Comparison of ENCODE assay signal across 22 mouse cellular contexts in genomic region chr19:53188724-53189220, GRCm38 (mm10). TPM values are rescaled to one million over a fixed set of nuclear protein-coding genes. Genes with fewer than 3 reads are reported as not detected.
DNase-seq lines count a peak whose midpoint lies in the region; ATAC-seq lines count a peak whose summit lies in the region.
"Had no signal": no experiment of that assay in that cellular context is flagged by ENCODE, and none has a peak within 500 bp of the region (broad histone marks: within the 10 kb centered on the region; RNA-seq: fewer than 3 reads in every experiment).

No protein-coding gene starts in this region.

- H3K9me3 ChIP-seq in heart, embryonic 10.5 days, result no peaks in the 10 kb centered on the region
- no peaks in the 10 kb centered on the region for H3K9me3 ChIP-seq in megakaryocyte, embryonic 14.5 days
- H3K9me3 ChIP-seq in liver, embryonic 12.5 days (replicated peaks), result no peaks in the 10 kb centered on the region
- H3K9me3 ChIP-seq in hindbrain, embryonic 13.5 days, result no peaks in the 10 kb centered on the region
- H3K9me3 ChIP-seq: embryonic facial prominence, embryonic 12.5 days; forebrain, embryonic 13.5 days; hindbrain, embryonic 15.5 days; limb, embryonic 10.5 days; midbrain, embryonic 10.5 days had no signal

- H3K27me3 ChIP-seq in heart, embryonic 10.5 days (ENCODE audit: insufficient read depth, poor library complexity, severe bottlenecking), result no peaks in the 10 kb centered on the region
- H3K27me3 ChIP-seq in megakaryocyte, embryonic 14.5 days (replicated peaks), result no peaks in the 10 kb centered on the region
- H3K27me3 ChIP-seq in liver, embryonic 12.5 days (replicated peaks), result peaks cover 6% of the 10 kb centered on the region; the same call in 1 of the 2 replicates
- H3K27me3 ChIP-seq in hindbrain, embryonic 13.5 days, result no peaks in the 10 kb centered on the region
- H3K27me3 ChIP-seq: embryonic facial prominence, embryonic 12.5 days; forebrain, embryonic 13.5 days; hindbrain, embryonic 15.5 days had no signal

- peaks cover 87% of the 10 kb centered on the region for H3K4me1 ChIP-seq in heart, embryonic 10.5 days
- peaks cover 91% of the 10 kb centered on the region for H3K4me1 ChIP-seq in megakaryocyte, embryonic 14.5 days
- peaks cover 94% of the 10 kb centered on the region for H3K4me1 ChIP-seq in liver, embryonic 12.5 days
- H3K4me1 ChIP-seq in hindbrain, embryonic 13.5 days (replicated peaks), result 0 out of 2 replicates have a peak, but pooled peaks cover 4% of the 10 kb centered on the region
- H3K4me1 ChIP-seq: hindbrain, embryonic 15.5 days had no signal

- 48% methylated on average over 5 of the region's 5 CpGs for WGBS in heart, embryonic 10.5 days
- WGBS in liver, embryonic 12.5 days (ENCODE audit: insufficient replicate concordance), result 64% methylated on average over 5 of the region's 5 CpGs
- WGBS in hindbrain, embryonic 13.5 days, result 88% methylated on average over 5 of the region's 5 CpGs

- no peak for DNase-seq in heart, embryonic 10.5 days (ENCODE audit: low spot score)
- no peak for DNase-seq in heart, postnatal 4 days
- DNase-seq in c-Kit-positive CD71-positive TER-119-positive erythroid progenitor cells, embryonic 14.5 days (ENCODE audit: low spot score), result no peak
- DNase-seq: adrenal gland, postnatal 10 days; cerebellum, adult 11 months; cerebellum, postnatal 10 days; gastrocnemius, postnatal 25 days; kidney, postnatal 36 days; lung, adult 18-20 months; retina, postnatal 1 day had no signal

- no peak overlapping the region for H3K4me3 ChIP-seq in heart, embryonic 10.5 days
- peak overlapping the region; percentile 33 for H3K4me3 ChIP-seq in megakaryocyte, embryonic 14.5 days (replicated peaks)
- H3K4me3 ChIP-seq in liver, embryonic 12.5 days, result no peak overlapping the region
- H3K4me3 ChIP-seq in hindbrain, embryonic 13.5 days, result no peak overlapping the region
- H3K4me3 ChIP-seq: embryonic facial prominence, embryonic 12.5 days; erythroblast, embryonic 14.5 days; forebrain, embryonic 13.5 days; hindbrain, embryonic 15.5 days; limb, embryonic 10.5 days; midbrain, embryonic 10.5 days had no signal

- no peak for ATAC-seq in megakaryocyte, adult 5-6 weeks (ENCODE audit: poor library complexity, severe bottlenecking)
- ATAC-seq in liver, embryonic 12.5 days, result no peak
- no peak for ATAC-seq in hindbrain, embryonic 13.5 days (ENCODE audit: low FRiP score)
- ATAC-seq: activated CD4-positive, CD25-positive, alpha-beta regulatory T cell, adult 4 months; forebrain, embryonic 13.5 days; intestine, embryonic 16.5 days had no signal

- H3K36me3 ChIP-seq in heart, embryonic 10.5 days, result peaks cover 8% of the 10 kb centered on the region; the same call in 1 of the 2 replicates
- H3K36me3 ChIP-seq in megakaryocyte, embryonic 14.5 days (replicated peaks; ENCODE audit: low read length), result peaks cover 2% of the 10 kb centered on the region
- H3K36me3 ChIP-seq in liver, embryonic 12.5 days, result 0 out of 2 replicates have a peak, but pooled peaks cover 4% of the 10 kb centered on the region
- H3K36me3 ChIP-seq in hindbrain, embryonic 13.5 days, result no peaks in the 10 kb centered on the region
- H3K36me3 ChIP-seq: embryonic facial prominence, embryonic 12.5 days; hindbrain, embryonic 15.5 days had no signal

- H3K4me2 ChIP-seq in liver, embryonic 12.5 days, result no peak overlapping the region
- H3K4me2 ChIP-seq in hindbrain, embryonic 13.5 days, result no peak overlapping the region
- H3K4me2 ChIP-seq: embryonic facial prominence, embryonic 12.5 days; forebrain, embryonic 13.5 days; hindbrain, embryonic 15.5 days had no signal

- H3K27ac ChIP-seq in heart, embryonic 10.5 days, result peak overlapping the region; percentile 12; the same call in 1 of the 2 replicates
- peak overlapping the region; percentile 50; the same call in 1 of the 2 replicates for H3K27ac ChIP-seq in liver, embryonic 12.5 days
- no peak overlapping the region for H3K27ac ChIP-seq in hindbrain, embryonic 13.5 days
- H3K27ac ChIP-seq: embryonic facial prominence, embryonic 12.5 days; forebrain, embryonic 13.5 days; hindbrain, embryonic 15.5 days; limb, embryonic 10.5 days; midbrain, embryonic 10.5 days had no signal

- H3K9ac ChIP-seq in liver, embryonic 12.5 days, result no peak overlapping the region
- no peak overlapping the region for H3K9ac ChIP-seq in hindbrain, embryonic 13.5 days
- H3K9ac ChIP-seq: embryonic facial prominence, embryonic 12.5 days; forebrain, embryonic 13.5 days; hindbrain, embryonic 15.5 days had no signal

RNA-seq across cellular contexts. Expression of gene Add3, which starts 48.5 kb away (rescaled TPM):
- 128 and 173 TPM in 2 replicates for polyA plus RNA-seq in heart, embryonic 10.5 days (2016; fragmentation: Nextera tagmentation; extraction: Ambion mirVana)
- total RNA-seq in heart, postnatal 4 days (2021), result 100 to 1,000 TPM in 1 of 2 experiments, 10 to 100 TPM in 1; 99.0 to 102 TPM
- polyA plus RNA-seq in megakaryocyte, embryonic 14.5 days (2012; ENCODE audit: insufficient read depth, low replicate concordance), result 1.3 and 6.1 TPM in 2 replicates
- 235 and 240 TPM in 2 replicates for total RNA-seq in megakaryocyte, adult 5-6 weeks (2015)
- 317 and 336 TPM in 2 replicates for total RNA-seq in megakaryocyte, adult 5-6 weeks (2017)
- 42.1 and 42.2 TPM in 2 replicates for polyA plus RNA-seq in liver, embryonic 12.5 days (2016; fragmentation: Nextera tagmentation; extraction: Ambion mirVana)
- polyA plus RNA-seq in hindbrain, embryonic 13.5 days (2015; fragmentation: Nextera tagmentation; extraction: Ambion mirVana), result 35.8 and 35.9 TPM in 2 replicates
